Mouse (Mus musculus): Measurements from ENCODE around the gene Npffr2. TPM values are rescaled to one million over a fixed set of nuclear protein-coding genes. Genes with fewer than 3 reads are reported as not detected.

Npffr2 gene
- not detected for total RNA-seq (2023)

GRCm38 (mm10) chr5:89526878-89527578 lies at the start of gene Npffr2:
Gene Npffr2, plus strand, starts transcription at chr5:89527429.

Other genes starting within 250 kb of the Npffr2 start
- not detected for gene Gc, start 69.5 kb upstream of the Npffr2 start, total RNA-seq (2023)